Mouse (Mus musculus) thymus, postnatal 36 days (tissue): ENCODE measurements around the gene Rnf141.

Source experiments
- DNase-seq, 2 experiments: peaks; one replicate each; pipeline ENCODE4 v3.0.0; 2022; ENCODE audit warnings: mixed read lengths in 2 of 2

The Rnf141 gene

GRCm38 (mm10) chr7:110753926-110754330 lies 90.3 kb downstream of the Rnf141 start:
- no peak for DNase-seq

DNA sequence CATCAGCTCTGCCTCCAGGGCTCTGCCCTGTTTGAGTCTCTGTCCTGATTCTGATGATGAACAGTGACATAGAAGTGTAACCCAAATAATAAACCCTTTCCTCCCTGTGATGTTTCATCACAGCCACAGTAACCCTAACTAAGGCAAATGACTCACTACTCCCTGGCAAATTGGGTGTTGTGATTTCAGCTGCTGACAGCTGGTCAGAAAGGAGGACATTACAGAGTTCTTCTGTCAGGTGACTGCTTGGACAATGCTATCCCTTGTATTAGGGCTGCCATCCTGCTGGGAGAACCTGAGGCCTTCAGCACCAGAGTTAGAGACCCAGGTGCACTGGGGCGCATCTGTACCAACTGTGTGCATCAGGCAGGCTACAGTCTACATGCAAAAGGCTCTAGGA lies 90.9 kb downstream of the Rnf141 start:
- DNase-seq: no peak

GRCm38 (mm10) chr7:110751634-110752033 lies 92.6 kb downstream of the Rnf141 start:
- no peak for DNase-seq

DNA sequence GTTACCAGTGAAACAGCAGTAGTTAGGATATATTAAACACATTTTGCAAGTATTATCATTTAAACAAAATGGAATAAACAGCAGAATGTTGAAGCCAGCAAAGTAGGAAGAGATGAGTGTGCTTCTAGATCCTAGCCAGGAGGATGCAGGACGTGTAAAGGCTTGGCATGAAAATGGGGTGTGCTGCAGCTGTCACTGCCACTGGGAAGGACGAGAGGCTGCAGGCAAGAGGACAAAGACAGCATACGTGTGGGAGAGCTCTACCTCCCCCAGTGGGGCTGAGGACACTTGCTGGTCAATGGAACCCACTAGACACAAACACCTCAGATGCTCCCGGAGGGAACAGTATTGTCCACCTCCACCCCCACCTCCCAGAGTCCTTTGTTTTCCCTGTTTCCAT lies 93.4 kb downstream of the Rnf141 start:
- no peak for DNase-seq
